Mouse (Mus musculus): Measurements from ENCODE around the gene St3gal3. TPM values are rescaled to one million over a fixed set of nuclear protein-coding genes. Genes with fewer than 3 reads are reported as not detected.

Gene St3gal3
- total and polyA plus RNA-seq, 2 experiments from 2014 or later: 11.8 to 50.9 TPM

GRCm38 (mm10) chr4:117981518-117981917 is 153.2 kb downstream of the St3gal3 start:
- H3K27me3 ChIP-seq (ENCODE audit: insufficient read depth, low read length): no peaks in the 10 kb centered on the region
- DNase-seq (ENCODE audit: low spot score): no peak
- no peak for ATAC-seq
- no peak overlapping the region for H3K9ac ChIP-seq (replicated peaks; ENCODE audit: low read length)
- H3K36me3 ChIP-seq (ENCODE audit: insufficient read depth, low read length): no peaks in the 10 kb centered on the region
- H3K4me3 ChIP-seq (ENCODE audit: low read length): no peak overlapping the region
- H3K27ac ChIP-seq: no peak overlapping the region
- TF ChIP-seq CTCF (IDR thresholded peaks at IDR 0.05; ENCODE audit: low read depth): no peak
- no peaks in the 10 kb centered on the region for H3K9me3 ChIP-seq (ENCODE audit: low read length)
- WGBS: 81% methylated on average over 3 of the region's 5 CpGs
- H3K4me2 ChIP-seq (ENCODE audit: low read depth, low read length): no peak overlapping the region
- H3K4me1 ChIP-seq (ENCODE audit: insufficient read depth, low read length): no peaks in the 10 kb centered on the region

- 95% methylated on average over 4 of the region's 4 CpGs for WGBS
- Histone ChIP-seq H3K36me3 (ENCODE audit: insufficient read depth, low read length) (no peaks in the 10 kb centered on the region), H3K4me3 (ENCODE audit: low read length) (no peak overlapping the region), H3K9ac (replicated peaks; ENCODE audit: low read length) (no peak overlapping the region), H3K27ac (no peak overlapping the region), H3K4me2 (ENCODE audit: low read depth, low read length) (no peak overlapping the region), H3K9me3 (ENCODE audit: low read length) (no peaks in the 10 kb centered on the region), H3K27me3 (ENCODE audit: insufficient read depth, low read length) (no peaks in the 10 kb centered on the region), H3K4me1 (ENCODE audit: insufficient read depth, low read length) (no peaks in the 10 kb centered on the region)
- ATAC-seq (no peak), DNase-seq (ENCODE audit: low spot score) (no peak)
- TF ChIP-seq CTCF (IDR thresholded peaks at IDR 0.05; ENCODE audit: low read depth): no peak
Observed at GRCm38 (mm10) chr4:117980161-117980560, 154.6 kb downstream of the St3gal3 start.

GRCm38 (mm10) chr4:117979181-117979580 is 155.5 kb downstream of the St3gal3 start:
- DNase-seq (ENCODE audit: low spot score) (no peak), ATAC-seq (no peak)
- no peak overlapping the region for H3K9ac ChIP-seq (replicated peaks; ENCODE audit: low read length)
- H3K9me3 ChIP-seq (ENCODE audit: low read length): no peaks in the 10 kb centered on the region
- no peaks in the 10 kb centered on the region for H3K36me3 ChIP-seq (ENCODE audit: insufficient read depth, low read length)
- no peak for TF ChIP-seq CTCF (IDR thresholded peaks at IDR 0.05; ENCODE audit: low read depth)
- H3K27ac ChIP-seq: no peak overlapping the region
- no peak overlapping the region for H3K4me3 ChIP-seq (ENCODE audit: low read length)
- no peaks in the 10 kb centered on the region for H3K27me3 ChIP-seq (ENCODE audit: insufficient read depth, low read length)
- WGBS: 95% methylated on average over 4 of the region's 4 CpGs
- no peaks in the 10 kb centered on the region for H3K4me1 ChIP-seq (ENCODE audit: insufficient read depth, low read length)
- no peak overlapping the region for H3K4me2 ChIP-seq (ENCODE audit: low read depth, low read length)

- Histone ChIP-seq H3K4me2 (ENCODE audit: low read depth, low read length) (no peak overlapping the region), H3K4me3 (ENCODE audit: low read length) (no peak overlapping the region), H3K9ac (replicated peaks; ENCODE audit: low read length) (no peak overlapping the region), H3K27me3 (ENCODE audit: insufficient read depth, low read length) (no peaks in the 10 kb centered on the region), H3K4me1 (ENCODE audit: insufficient read depth, low read length) (no peaks in the 10 kb centered on the region), H3K9me3 (ENCODE audit: low read length) (no peaks in the 10 kb centered on the region), H3K36me3 (ENCODE audit: insufficient read depth, low read length) (no peaks in the 10 kb centered on the region), H3K27ac (no peak overlapping the region)
- TF ChIP-seq CTCF (IDR thresholded peaks at IDR 0.05; ENCODE audit: low read depth): no peak
- DNase-seq (ENCODE audit: low spot score) (no peak), ATAC-seq (no peak)
- 93% methylated on average over 9 of the region's 9 CpGs for WGBS
Observed at GRCm38 (mm10) chr4:117978282-117978681, 156.4 kb downstream of the St3gal3 start.

GRCm38 (mm10) chr4:117977841-117978240 is 156.9 kb downstream of the St3gal3 start:
- Histone ChIP-seq H3K27me3 (ENCODE audit: insufficient read depth, low read length) (no peaks in the 10 kb centered on the region), H3K9me3 (ENCODE audit: low read length) (no peaks in the 10 kb centered on the region), H3K36me3 (ENCODE audit: insufficient read depth, low read length) (no peaks in the 10 kb centered on the region), H3K4me1 (ENCODE audit: insufficient read depth, low read length) (no peaks in the 10 kb centered on the region), H3K4me3 (ENCODE audit: low read length) (no peak overlapping the region), H3K4me2 (ENCODE audit: low read depth, low read length) (no peak overlapping the region), H3K9ac (replicated peaks; ENCODE audit: low read length) (no peak overlapping the region), H3K27ac (no peak overlapping the region)
- no peak for TF ChIP-seq CTCF (IDR thresholded peaks at IDR 0.05; ENCODE audit: low read depth)
- WGBS: 85% methylated on average over 11 of the region's 11 CpGs
- DNase-seq (ENCODE audit: low spot score) (no peak), ATAC-seq (no peak)

- no peaks in the 10 kb centered on the region for H3K4me1 ChIP-seq (ENCODE audit: insufficient read depth, low read length)
- H3K9ac ChIP-seq (replicated peaks; ENCODE audit: low read length): no peak overlapping the region
- no peak for TF ChIP-seq CTCF (IDR thresholded peaks at IDR 0.05; ENCODE audit: low read depth)
- no peak for DNase-seq (ENCODE audit: low spot score)
- H3K27me3 ChIP-seq (ENCODE audit: insufficient read depth, low read length): no peaks in the 10 kb centered on the region
- no peaks in the 10 kb centered on the region for H3K9me3 ChIP-seq (ENCODE audit: low read length)
- WGBS: 85% methylated on average over 9 of the region's 9 CpGs
- no peaks in the 10 kb centered on the region for H3K36me3 ChIP-seq (ENCODE audit: insufficient read depth, low read length)
- no peak for ATAC-seq
- no peak overlapping the region for H3K4me2 ChIP-seq (ENCODE audit: low read depth, low read length)
- H3K27ac ChIP-seq: no peak overlapping the region
- H3K4me3 ChIP-seq (ENCODE audit: low read length): no peak overlapping the region
Observed at GRCm38 (mm10) chr4:117977371-117977770, 157.3 kb downstream of the St3gal3 start.

- H3K4me2 ChIP-seq (ENCODE audit: low read depth, low read length): no peak overlapping the region
- H3K27ac ChIP-seq: no peak overlapping the region
- H3K36me3 ChIP-seq (ENCODE audit: insufficient read depth, low read length): no peaks in the 10 kb centered on the region
- WGBS: 93% methylated on average over 1 of the region's 1 CpGs
- ATAC-seq (no peak), DNase-seq (ENCODE audit: low spot score) (no peak)
- H3K27me3 ChIP-seq (ENCODE audit: insufficient read depth, low read length): no peaks in the 10 kb centered on the region
- no peaks in the 10 kb centered on the region for H3K9me3 ChIP-seq (ENCODE audit: low read length)
- H3K4me1 ChIP-seq (ENCODE audit: insufficient read depth, low read length): no peaks in the 10 kb centered on the region
- TF ChIP-seq CTCF (IDR thresholded peaks at IDR 0.05; ENCODE audit: low read depth): no peak
- no peak overlapping the region for H3K4me3 ChIP-seq (ENCODE audit: low read length)
- H3K9ac ChIP-seq (replicated peaks; ENCODE audit: low read length): no peak overlapping the region
Observed at GRCm38 (mm10) chr4:117975820-117976219, 158.9 kb downstream of the St3gal3 start.

All from hindbrain, postnatal 0 days (tissue).